Mouse (Mus musculus) large intestine, adult 2 months (tissue): ENCODE data around the gene Cyth3. TPM values are rescaled to one million over a fixed set of nuclear protein-coding genes. Genes with fewer than 3 reads are reported as not detected.

Experiments
- DNase-seq: peaks from one replicate; pipeline ENCODE4 v3.0.0-alpha.2; 2012; ENCODE audit warnings: low read depth, low spot score
- WGBS: fragments of 180-500 bp; shearing (Covaris S2); methylation state at CpG from one replicate; pipeline ENCODE4 v1.1.7; 2018; 5-methylcytosine and 5-hydroxymethylcytosine counted together
- polyA plus RNA-seq: library from polyadenylated mRNA; depleted of rRNA; stranded (reverse); fragments of >200 nt; gene quantifications from 2 replicates; pipeline ENCODE4 v1.2.3, GENCODE M21; 2012; rRNA removed

Gene Cyth3
- polyA plus RNA-seq: 10.3 and 13.5 TPM in 2 replicates

GRCm38 (mm10) chr5:143621893-143622622, at the start of gene Cyth3:
Gene Cyth3 (plus strand): TSS chr5:143622447.
- 2% methylated on average over 46 of the region's 46 CpGs for WGBS

DNA sequence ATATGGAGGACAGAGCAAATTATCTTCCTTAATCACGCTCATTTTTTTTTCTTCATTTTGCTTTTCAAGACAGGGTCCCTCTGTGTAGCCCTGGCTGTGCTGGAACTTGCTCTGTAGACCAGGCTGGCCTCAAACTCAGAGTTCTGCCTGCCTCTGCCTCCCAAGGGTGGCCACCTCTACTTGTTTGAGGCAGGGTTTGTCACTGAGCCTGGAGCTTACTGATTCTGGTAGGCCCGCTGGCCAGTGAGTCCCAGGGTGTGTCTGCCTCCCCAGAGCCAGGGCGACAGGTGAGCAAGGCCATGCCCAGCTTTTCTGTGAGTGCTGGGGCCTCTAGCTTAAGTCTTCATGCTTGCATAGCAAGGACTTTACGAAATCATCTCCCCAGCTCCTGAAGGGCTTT, 49.2 kb upstream of the Cyth3 start:
- WGBS: 73% methylated on average over 4 of the region's 4 CpGs
- DNase-seq: no peak

More at GRCm38 (mm10) chr5:143621893-143622622, at the start of gene Cyth3:
- DNase-seq: peak; percentile 76

- no peak for DNase-seq
- 63% methylated on average over 19 of the region's 19 CpGs for WGBS
Measured at GRCm38 (mm10) chr5:143574261-143575178, 47.7 kb upstream of the Cyth3 start.

- DNase-seq: no peak
- WGBS: 77% methylated on average over 10 of the region's 10 CpGs
Measured at GRCm38 (mm10) chr5:143579537-143580203, 42.6 kb upstream of the Cyth3 start.

DNA sequence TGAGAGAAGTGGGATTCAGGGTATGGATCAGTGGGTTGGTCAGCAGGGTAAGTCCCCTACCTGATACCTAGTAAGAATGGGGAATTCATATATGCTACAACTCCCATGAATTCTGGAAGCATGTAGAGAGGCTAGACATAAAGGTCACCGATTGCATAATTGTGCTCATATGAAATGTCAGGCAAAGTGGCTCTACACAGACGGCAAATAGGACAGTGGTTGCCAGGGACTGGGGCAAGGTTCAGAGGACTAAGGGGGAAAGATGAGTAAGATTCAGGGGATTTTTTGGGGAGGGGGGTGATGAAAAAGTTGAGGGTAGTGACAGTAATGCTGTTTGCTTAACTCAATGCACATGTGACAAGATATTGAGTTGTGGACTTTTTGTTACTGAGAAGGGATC, 41.3 kb upstream of the Cyth3 start:
- WGBS: 70% methylated on average over 2 of the region's 2 CpGs
- no peak for DNase-seq

GRCm38 (mm10) chr5:143581874-143582273, 40.4 kb upstream of the Cyth3 start:
- DNase-seq: no peak
- WGBS: 82% methylated on average over 8 of the region's 8 CpGs

DNA sequence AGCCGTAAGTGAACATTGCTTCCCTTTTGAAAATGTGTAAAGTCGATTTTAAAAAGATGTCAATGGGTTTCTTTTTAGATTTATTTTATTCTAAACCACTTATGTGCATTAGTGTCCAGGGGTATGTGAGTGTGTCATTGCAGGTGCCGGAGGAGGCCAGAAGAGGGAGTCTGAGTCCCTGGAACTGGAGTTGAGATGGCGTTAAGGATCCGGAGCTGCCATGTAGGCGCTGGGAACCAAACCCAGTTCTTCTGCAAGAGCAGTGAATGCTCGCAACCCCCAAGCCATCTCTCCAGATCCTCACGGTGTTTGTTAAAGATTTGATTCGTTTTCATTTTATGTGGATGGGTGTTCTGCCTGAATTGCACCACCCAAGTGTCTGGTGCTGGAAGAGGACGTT, 39.2 kb upstream of the Cyth3 start:
- 94% methylated on average over 10 of the region's 10 CpGs for WGBS
- DNase-seq: no peak

DNA sequence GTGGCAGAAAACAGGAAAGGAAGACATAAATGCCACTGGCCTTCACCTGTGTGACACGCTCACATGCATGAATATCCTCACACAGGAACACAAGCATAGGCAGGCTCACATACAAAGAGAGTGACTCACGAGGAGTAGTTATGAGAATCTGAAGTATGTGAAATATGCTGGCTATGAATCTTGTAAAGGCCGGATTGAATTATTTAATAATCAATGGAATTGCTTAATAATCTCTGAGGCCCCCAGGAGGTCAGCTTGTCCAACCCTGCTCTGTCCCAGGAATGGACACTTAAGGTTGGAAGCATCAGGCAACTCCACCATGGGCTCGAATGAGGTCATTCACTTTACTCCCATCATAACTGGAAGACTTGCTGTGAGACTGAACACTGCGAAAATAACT, 37.3 kb upstream of the Cyth3 start:
- no peak for DNase-seq
- 72% methylated on average over 5 of the region's 5 CpGs for whole genome bisulfite sequencing

GRCm38 (mm10) chr5:143586386-143586785, 35.9 kb upstream of the Cyth3 start:
- DNase-seq: no peak
- WGBS: 63% methylated on average over 8 of the region's 8 CpGs

DNA sequence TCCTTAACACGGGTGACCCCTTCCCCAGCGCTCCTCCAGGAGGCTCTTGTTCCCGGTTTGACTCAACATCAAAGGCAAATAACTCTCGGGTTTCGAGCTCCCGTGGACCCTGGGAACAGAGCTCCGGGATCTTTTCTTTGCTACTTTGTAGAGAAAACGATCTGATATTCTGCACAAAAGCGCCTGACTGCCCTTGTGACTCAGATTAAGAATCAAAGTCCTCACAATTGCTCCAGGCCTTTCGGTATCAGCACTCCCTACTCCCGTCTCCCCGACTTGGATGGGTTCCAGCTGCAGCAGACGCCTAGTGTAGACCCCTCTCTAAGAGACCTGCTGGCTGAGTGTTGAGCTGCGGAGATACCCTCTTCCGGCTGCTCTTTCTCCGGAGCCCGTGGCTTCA, 33.1 kb upstream of the Cyth3 start:
- no peak for DNase-seq
- WGBS: 48% methylated on average over 17 of the region's 17 CpGs

DNA sequence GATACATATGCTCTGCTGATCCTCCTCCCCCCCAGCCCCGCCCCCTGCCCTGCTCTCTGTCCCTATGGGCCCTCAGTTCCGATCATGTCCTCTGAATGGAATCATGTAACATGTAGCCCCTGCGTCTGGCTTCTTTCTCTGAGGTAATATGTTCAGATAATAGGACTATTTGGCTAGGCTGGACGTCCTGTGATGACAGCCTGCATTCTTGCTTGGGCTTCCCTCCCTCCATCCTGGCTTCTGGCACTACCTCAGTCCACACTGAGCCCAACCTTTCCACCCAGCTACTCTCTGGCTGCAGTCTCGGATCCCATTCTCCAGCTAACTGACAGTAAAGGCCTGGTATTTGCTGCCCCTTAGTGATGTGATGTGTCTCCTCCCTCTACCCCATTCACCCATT, 29.3 kb upstream of the Cyth3 start:
- 63% methylated on average over 5 of the region's 5 CpGs for WGBS

GRCm38 (mm10) chr5:143593563-143594146, 28.6 kb upstream of the Cyth3 start:
- DNase-seq: no peak
- WGBS: 65% methylated on average over 11 of the region's 11 CpGs

More for the DNA sequence above, 29.3 kb upstream of the Cyth3 start:
- no peak for DNase-seq

- 83% methylated on average over 3 of the region's 3 CpGs for WGBS
- DNase-seq: no peak
Measured at GRCm38 (mm10) chr5:143594291-143595065, 27.8 kb upstream of the Cyth3 start.

DNA sequence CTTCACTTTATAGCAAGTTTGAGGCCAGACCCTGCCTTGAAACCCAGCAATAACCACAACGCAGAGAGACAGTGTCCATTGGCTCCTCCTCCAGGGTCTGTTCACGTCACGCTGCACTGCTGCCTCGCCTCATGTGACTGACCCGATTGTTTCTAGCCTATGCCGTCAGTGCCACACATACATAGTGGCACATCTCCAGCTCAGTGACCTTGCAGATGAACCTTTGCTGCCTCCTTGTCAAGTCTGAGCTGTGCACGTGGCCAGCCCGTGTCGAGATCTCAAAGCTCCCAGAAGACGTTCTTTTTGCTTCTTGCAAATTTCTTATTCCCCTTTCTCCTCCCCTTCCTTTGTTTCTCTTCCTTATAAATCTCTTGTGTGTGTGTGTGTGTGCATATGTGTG, 20.2 kb upstream of the Cyth3 start:
- 45% methylated on average over 10 of the region's 10 CpGs for WGBS
- DNase-seq: no peak

DNA sequence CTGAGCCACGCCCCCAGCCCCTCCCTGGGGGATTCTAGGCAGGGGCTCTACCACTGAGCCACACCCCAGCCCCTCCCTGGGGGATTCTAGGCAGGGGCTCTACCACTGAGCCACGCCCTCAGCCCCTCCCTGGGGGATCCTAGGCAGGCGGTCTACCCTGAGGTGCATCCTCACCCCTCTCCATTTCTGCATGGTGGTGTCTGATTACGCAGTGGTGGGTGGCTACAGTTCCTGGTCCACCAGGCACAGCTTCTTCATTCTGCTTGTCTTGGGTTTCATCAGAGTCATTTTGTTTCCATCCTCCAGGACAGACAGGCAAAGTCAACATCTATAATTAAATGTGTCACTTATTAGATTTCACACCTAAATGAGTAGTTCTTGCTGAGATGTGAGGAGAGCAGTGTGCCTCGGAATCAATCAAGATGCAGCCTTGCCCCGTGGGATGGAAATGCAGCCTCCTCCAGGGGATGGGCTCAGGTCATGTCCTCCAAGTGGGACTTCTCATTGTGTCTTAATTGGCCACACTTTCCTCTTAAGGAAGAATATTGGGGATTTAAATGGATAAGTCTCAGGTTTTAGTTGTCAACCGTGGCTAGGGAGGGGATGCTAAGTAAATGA, 18.0 kb upstream of the Cyth3 start:
- WGBS: 74% methylated on average over 7 of the region's 7 CpGs
- DNase-seq: no peak

GRCm38 (mm10) chr5:143606756-143607155, 15.5 kb upstream of the Cyth3 start:
- no peak for DNase-seq
- WGBS: 81% methylated on average over 10 of the region's 10 CpGs

- DNase-seq: no peak
- 93% methylated on average over 10 of the region's 10 CpGs for WGBS
Measured at GRCm38 (mm10) chr5:143608175-143608574, 14.1 kb upstream of the Cyth3 start.

GRCm38 (mm10) chr5:143611954-143612353, 10.3 kb upstream of the Cyth3 start:
- DNase-seq: no peak
- 73% methylated on average over 7 of the region's 7 CpGs for WGBS

DNA sequence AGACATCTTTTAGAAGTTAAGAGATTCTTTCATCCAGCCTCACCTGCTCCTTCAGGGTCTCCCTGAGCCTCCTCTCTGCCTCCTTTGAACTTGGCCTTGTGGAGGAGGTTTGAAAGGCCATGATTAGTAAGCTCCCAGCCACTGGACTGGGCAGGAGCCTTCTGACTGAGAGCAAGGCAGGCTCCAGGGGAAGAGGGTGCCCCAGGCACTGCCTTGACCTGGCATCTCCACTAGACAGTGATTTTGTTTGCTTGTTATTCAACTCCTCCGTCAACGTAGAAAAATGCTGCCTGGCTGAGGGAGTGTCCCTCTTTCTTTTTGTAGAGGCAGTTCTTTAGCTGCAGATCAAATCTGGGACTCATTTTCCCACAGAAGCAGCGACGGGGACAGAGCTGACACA, 9.0 kb upstream of the Cyth3 start:
- 53% methylated on average over 4 of the region's 4 CpGs for WGBS
- no peak for DNase-seq
